Mouse (Mus musculus) liver, embryonic 14.5 days (tissue): ENCODE data around the gene 0610010K14Rik. TPM values are rescaled to one million over a fixed set of nuclear protein-coding genes. Genes with fewer than 3 reads are reported as not detected.
A peak's percentile ranks its signal among the peaks of the same experiment; 100 is the strongest.

Experiments used
- ATAC-seq: fragments of 200-750 bp; cut with Nextera tagmentation; 2 replicates; pipeline ENCODE4 v1.8.0; 2017; ENCODE audit warnings: moderate number of reproducible peaks, mild to moderate bottlenecking, moderate library complexity; ENCODE audit not compliant: insufficient read depth
- DNase-seq, 3 experiments: peaks; one replicate each; pipeline ENCODE4 v3.0.0-alpha.2; 2012 to 2013; ENCODE audit warnings: low read depth in 3 of 3, low spot score in 3 of 3
- H3K27ac ChIP-seq: fragments of 300-500 bp; sonication (generic); 2 replicates; pipeline ENCODE4 v1.5.1; 2014; ENCODE audit warnings: moderate library complexity, mild to moderate bottlenecking, control low read depth, inconsistent platforms
- H3K27me3 ChIP-seq: fragments of 300-500 bp; sonication (generic); 2 replicates; pipeline ENCODE4 v1.6.1; 2014; ENCODE audit warnings: mild to moderate bottlenecking, low read length, moderate library complexity; ENCODE audit not compliant: control insufficient read depth, insufficient read depth
- H3K36me3 ChIP-seq: fragments of 300-500 bp; sonication (generic); replicated peaks from 2 replicates; pipeline ENCODE4 v1.6.1; 2014; ENCODE audit warnings: low read depth; ENCODE audit not compliant: control insufficient read depth, insufficient read depth
- H3K4me1 ChIP-seq, 2 experiments: fragments of 200-500 bp in 1 of 2; fragments of 300-500 bp in 1 of 2; sonication (generic) in 1 of 2; replicated peaks; 2 replicates each; pipeline ENCODE4 v1.6.1; 2012 to 2014; ENCODE audit warnings: antibody characterized with exemption in 1 of 2, inconsistent platforms in 1 of 2, low read length in 1 of 2; ENCODE audit not compliant: control insufficient read depth in 2 of 2, insufficient read depth in 2 of 2
- H3K4me2 ChIP-seq: fragments of 300-500 bp; sonication (generic); 2 replicates; pipeline ENCODE4 v1.6.1; 2014; ENCODE audit warnings: low read depth, mild to moderate bottlenecking, control low read depth, moderate library complexity
- H3K4me3 ChIP-seq, 2 experiments: fragments of 200-500 bp in 1 of 2; fragments of 300-500 bp in 1 of 2; sonication (generic) in 1 of 2; 2 replicates each; pipeline ENCODE4 v1.5.1; 2012 to 2014; ENCODE audit warnings: low read depth in 2 of 2, low read length in 2 of 2, mild to moderate bottlenecking in 2 of 2, control low read depth in 1 of 2, inconsistent platforms in 1 of 2, moderate library complexity in 1 of 2; ENCODE audit not compliant: insufficient read depth in 1 of 2
- H3K9ac ChIP-seq: fragments of 300-500 bp; sonication (generic); replicated peaks from 2 replicates; pipeline ENCODE4 v1.6.1; 2014; ENCODE audit warnings: mild to moderate bottlenecking, control low read depth, moderate library complexity
- H3K9me3 ChIP-seq: fragments of 300-500 bp; sonication (generic); 2 replicates; pipeline ENCODE4 v1.6.1; 2016; ENCODE audit warnings: low read length, mixed read lengths; ENCODE audit not compliant: control insufficient read depth
- CTCF ChIP-seq: IDR thresholded peaks from 2 replicates; pipeline ENCODE4 v1.5.1; 2016; ENCODE audit warnings: antibody characterized with exemption, low read depth, control low read depth
- EP300 ChIP-seq: IDR thresholded peaks from 2 replicates; pipeline ENCODE4 v1.6.1; 2016; ENCODE audit warnings: antibody characterized with exemption, low read depth
- WGBS: fragments of 180-500 bp; shearing (Covaris S2); extraction: QIAGEN DNeasy Blood & Tissue Kit; methylation state at CpG from one replicate; pipeline ENCODE4 v1.1.7; 2014; ENCODE audit not compliant: insufficient replicate concordance; 5-methylcytosine and 5-hydroxymethylcytosine counted together
- polyA plus RNA-seq, 2 experiments: library from polyadenylated mRNA; depleted of rRNA in 1 of 2; stranded (reverse) in 1 of 2; unstranded in 1 of 2; fragments of >200 nt; fragmentation: Nextera tagmentation in 1 of 2; extraction: Ambion mirVana in 1 of 2; gene quantifications; 2 replicates each; pipeline versions ENCODE4 v1.2.1 to v1.2.3; 2012 to 2014

0610010K14Rik gene
- polyA plus RNA-seq, 2 experiments, result 56.1 to 78.4 TPM

DNA sequence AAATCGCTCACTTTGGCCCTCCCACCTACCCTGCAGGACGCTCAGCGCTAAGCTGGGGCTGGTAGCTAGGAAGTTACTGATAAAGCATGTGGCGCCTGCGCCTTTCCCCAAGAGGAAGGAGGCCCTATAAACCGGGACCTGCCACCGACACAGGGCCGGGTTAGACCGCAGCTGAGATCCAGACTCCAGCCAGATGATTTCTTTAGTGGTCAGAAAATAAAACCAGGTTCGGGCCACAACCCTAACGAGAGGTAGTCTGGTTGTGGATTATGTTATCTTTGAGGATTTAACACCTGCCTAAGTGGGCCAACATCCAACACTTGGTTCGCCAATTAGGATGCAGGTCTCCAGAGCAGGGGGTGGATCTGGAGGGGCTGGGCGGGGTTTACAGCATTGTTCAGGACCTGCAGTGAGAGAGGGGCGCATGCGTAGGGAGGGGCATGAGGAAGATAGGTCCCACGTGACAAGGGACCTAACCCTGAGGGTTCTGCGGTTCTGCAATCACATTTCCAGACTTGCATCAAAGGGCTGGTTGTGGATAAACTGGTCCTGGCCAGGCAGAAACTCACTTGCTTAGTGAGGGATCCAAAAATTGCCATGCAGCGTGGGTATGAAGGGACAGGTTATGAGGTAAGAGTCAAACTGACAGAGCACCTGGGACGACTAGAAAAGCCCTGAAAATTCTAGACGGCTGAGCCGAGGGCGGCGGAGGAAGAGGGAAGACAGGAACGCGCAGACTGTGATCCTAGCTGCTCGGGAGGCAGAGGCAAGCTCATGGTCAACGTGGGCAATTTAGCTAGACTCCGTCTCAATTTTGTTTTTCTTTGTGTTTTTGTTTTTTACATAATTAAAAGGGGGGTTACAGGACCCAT lies 16.7 kb downstream of the 0610010K14Rik start, which contains the start of gene Slc16a13:
Slc16a13 (minus strand) TSS at position 334 of the 872 bp plus-strand sequence.
- no peaks in the 10 kb centered on the region for H3K36me3 ChIP-seq
- DNase-seq, result peak; percentile 93 to 94 (median 93)
- TF ChIP-seq CTCF (no peak), EP300 (peak; percentile 39)
- H3K4me1 ChIP-seq, result peaks cover 18 to 26% of the 10 kb centered on the region in 2 experiments
- ATAC-seq, result peak; percentile 85
- peak within 1 kb of the TSS; percentile 79 to 81 for H3K4me3 ChIP-seq
- peak within 1 kb of the TSS; percentile 96 for H3K9ac ChIP-seq
- H3K4me2 ChIP-seq, result peak within 1 kb of the TSS; percentile 98
- under 1% methylated on average over 28 of the region's 28 CpGs for WGBS
- H3K9me3 ChIP-seq, result no peaks in the 10 kb centered on the region
- H3K27me3 ChIP-seq, result peaks cover 5% of the 10 kb centered on the region
- peak within 1 kb of the TSS; percentile 99 for H3K27ac ChIP-seq

DNA sequence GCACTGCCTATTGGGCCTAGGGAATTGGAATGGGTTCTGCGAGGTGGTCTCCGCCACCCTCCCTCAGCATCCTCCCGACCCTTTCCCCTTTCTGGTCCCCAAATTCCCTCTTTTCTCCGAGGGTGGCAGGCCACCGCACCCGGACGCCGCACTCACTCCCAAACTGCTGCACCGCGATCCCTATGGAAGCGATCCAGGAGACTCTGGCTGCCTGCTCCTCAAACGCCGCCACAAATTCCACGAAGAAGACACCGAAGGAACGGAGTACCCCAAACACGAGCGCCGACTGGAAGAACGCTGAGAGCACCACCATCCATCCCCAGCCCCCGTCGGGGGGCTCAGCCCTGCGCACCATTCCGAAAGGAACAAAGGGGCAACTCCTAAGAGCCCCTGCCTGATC lies 17.4 kb downstream of the 0610010K14Rik start:
- Histone ChIP-seq H3K36me3 (no peaks in the 10 kb centered on the region), H3K4me2 (peak overlapping the region; percentile 98), H3K4me1 (peaks cover 18 to 26% of the 10 kb centered on the region in 2 experiments), H3K9me3 (no peaks in the 10 kb centered on the region), H3K27ac (peak overlapping the region; percentile 99), H3K9ac (peak overlapping the region; percentile 96), H3K4me3 (peak overlapping the region; percentile 79 to 81), H3K27me3 (peaks cover 12% of the 10 kb centered on the region)
- ATAC-seq, result no peak
- WGBS, result 2% methylated on average over 24 of the region's 24 CpGs
- no peak for DNase-seq
- no peak; the same call in 1 of the 2 replicates for TF ChIP-seq CTCF
- TF ChIP-seq EP300, result no peak

DNA sequence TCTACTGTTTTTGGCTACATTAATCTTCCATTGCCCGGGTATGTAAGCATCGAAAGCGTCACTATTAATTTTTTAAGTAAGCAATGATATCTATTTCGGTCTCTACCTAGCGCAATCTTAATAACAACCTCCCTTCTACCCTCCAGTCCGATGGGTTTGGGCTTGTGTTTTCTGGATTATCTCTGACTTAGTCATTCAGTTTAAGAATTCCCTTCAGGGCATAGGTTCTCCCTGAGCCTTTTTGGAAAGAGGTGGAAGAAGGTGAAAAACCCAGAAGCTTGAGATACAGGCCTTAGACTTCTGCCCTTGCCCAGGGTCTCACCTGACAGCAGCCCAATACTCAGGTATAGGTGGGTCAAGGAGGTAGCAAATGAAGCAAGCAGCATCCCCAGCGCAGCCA lies 17.8 kb downstream of the 0610010K14Rik start:
- Histone ChIP-seq H3K4me3 (peak overlapping the region; percentile 79 to 81), H3K4me1 (peaks cover 18 to 26% of the 10 kb centered on the region in 2 experiments), H3K9ac (peak overlapping the region; percentile 96), H3K36me3 (no peaks in the 10 kb centered on the region), H3K4me2 (peak overlapping the region; percentile 98), H3K27me3 (peaks cover 16% of the 10 kb centered on the region), H3K27ac (peak overlapping the region; percentile 99), H3K9me3 (no peaks in the 10 kb centered on the region)
- WGBS, result 52% methylated on average over 7 of the region's 7 CpGs
- ATAC-seq (no peak), DNase-seq (no peak)
- TF ChIP-seq CTCF (no peak), EP300 (no peak)

DNA sequence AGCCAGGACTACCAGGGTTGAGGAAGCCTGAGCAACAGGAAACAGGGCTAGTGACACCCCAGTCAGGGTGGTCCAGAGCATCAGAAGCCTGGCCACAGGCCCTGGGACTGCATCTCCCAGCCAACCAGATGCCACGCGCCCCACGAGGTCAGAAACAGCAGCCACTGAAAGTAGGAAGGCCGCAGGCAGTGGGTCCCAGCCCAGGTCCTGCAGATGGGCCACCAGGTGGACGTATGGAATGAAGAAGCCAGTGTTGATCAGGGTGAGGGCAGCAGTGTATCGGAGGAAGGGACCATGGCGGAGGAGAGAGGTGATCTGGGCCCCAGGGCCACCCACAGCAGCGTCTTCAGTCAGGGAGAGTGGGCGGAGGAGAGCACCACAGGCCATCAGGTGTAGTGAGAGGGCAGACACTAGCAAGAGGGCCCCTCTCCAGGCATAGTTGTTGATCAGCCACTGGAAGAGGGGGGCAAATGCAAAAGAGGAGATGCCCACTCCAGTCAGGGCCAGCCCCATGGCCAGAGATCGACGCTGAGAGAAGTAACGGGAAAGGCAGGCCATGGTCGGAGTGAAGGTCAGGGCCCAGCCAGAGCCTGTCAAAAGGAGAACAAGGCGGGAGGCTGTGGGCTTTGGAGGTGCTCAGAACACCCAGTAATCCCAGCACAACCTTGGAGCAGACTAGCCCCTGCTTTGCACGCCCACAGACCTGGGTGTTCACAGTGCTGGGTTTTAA lies 18.8 kb downstream of the 0610010K14Rik start:
- H3K9me3 ChIP-seq, result no peaks in the 10 kb centered on the region
- H3K27me3 ChIP-seq, result peaks cover 26% of the 10 kb centered on the region
- no peak for TF ChIP-seq CTCF
- no peak for TF ChIP-seq EP300
- H3K4me2 ChIP-seq, result peak overlapping the region; percentile 98
- no peak for DNase-seq
- 78% methylated on average over 15 of the region's 15 CpGs for WGBS
- ATAC-seq, result no peak
- no peaks in the 10 kb centered on the region for H3K36me3 ChIP-seq
- peak overlapping the region in 1 of 2 experiments; percentile 79; a peak in 2 of 4 replicates for H3K4me3 ChIP-seq
- no peak overlapping the region for H3K9ac ChIP-seq
- no peak overlapping the region for H3K27ac ChIP-seq
- H3K4me1 ChIP-seq, result peaks cover 16 to 26% of the 10 kb centered on the region in 2 experiments

DNA sequence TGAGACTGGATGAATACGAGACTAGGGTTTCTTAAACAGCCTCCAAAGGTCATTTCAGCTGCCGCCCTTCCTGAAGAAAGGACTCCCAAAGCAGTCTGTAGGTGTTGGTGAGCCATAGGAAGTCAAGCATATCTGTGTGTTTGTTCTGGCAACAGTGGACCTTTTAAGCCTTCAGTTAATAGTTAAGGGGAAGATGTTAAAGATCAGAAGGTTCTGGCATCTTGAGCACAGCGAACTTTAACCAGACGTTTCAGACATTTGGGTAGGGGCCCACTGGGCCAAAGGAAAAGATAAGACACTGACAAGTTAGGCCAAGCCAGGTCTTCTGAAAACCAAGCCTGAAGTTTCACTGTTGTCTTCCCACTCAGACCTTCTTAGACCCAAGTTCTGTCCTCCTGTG lies 19.7 kb downstream of the 0610010K14Rik start:
- no peak overlapping the region for H3K4me3 ChIP-seq
- 60% methylated on average over 4 of the region's 4 CpGs for WGBS
- H3K9me3 ChIP-seq, result no peaks in the 10 kb centered on the region
- peaks cover 16 to 19% of the 10 kb centered on the region in 2 experiments for H3K4me1 ChIP-seq
- no peak for ATAC-seq
- no peak overlapping the region for H3K27ac ChIP-seq
- no peak overlapping the region for H3K4me2 ChIP-seq
- DNase-seq, result no peak
- H3K36me3 ChIP-seq, result no peaks in the 10 kb centered on the region
- H3K27me3 ChIP-seq, result peaks cover 35% of the 10 kb centered on the region
- H3K9ac ChIP-seq, result no peak overlapping the region
- TF ChIP-seq CTCF (no peak), EP300 (no peak)
